Mouse (Mus musculus) brain, embryonic 14.5 days (tissue): ENCODE measurements around the gene Hoxc12.

Source experiments
- CTCF ChIP-seq: fragments of 200-500 bp; IDR thresholded peaks from 2 replicates; pipeline ENCODE4 v1.5.1; 2012; ENCODE audit warnings: inconsistent platforms, mild to moderate bottlenecking, moderate library complexity, borderline replicate concordance; ENCODE audit not compliant: insufficient read depth, insufficient read length; ENCODE audit errors: extremely low read depth
- POLR2A ChIP-seq: fragments of 200-500 bp; IDR thresholded peaks from 2 replicates; pipeline ENCODE4 v1.6.1; 2012; ENCODE audit warnings: mild to moderate bottlenecking, inconsistent platforms, borderline replicate concordance; ENCODE audit not compliant: poor library complexity, insufficient read depth, insufficient read length, severe bottlenecking; ENCODE audit errors: extremely low read depth

DNA sequence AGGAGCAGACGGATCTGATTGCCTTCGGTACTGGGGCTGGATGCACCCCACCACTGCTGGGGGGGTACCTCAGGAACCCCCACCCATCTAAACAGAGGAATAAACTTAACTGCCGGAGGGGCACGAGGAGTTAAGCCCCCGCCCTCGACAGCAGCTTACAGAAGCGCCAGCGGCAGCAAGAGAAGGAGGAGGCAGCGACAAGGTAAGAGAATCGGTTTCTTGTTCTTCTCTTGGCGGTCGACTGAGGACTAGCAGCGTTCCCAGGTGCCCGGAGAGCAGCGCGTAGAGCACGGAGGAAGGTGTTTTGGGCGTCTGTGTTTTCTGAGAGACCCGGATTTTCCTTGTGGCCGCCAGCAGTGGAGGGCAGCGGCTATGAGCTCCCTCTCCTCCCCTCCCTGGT, 35.7 kb downstream of the Hoxc12 start:
- TF ChIP-seq POLR2A (no peak), CTCF (no peak)
